Mouse (Mus musculus): ENCODE results near the gene Nr2e1. TPM values are rescaled to one million over a fixed set of nuclear protein-coding genes. Genes with fewer than 3 reads are reported as not detected.

Gene Nr2e1
- total and polyA plus RNA-seq, 3 experiments, result not detected

- H3K27me3 ChIP-seq (ENCODE audit: control insufficient read depth in 1 of 2, insufficient read depth in 2 of 2, low read length in 2 of 2), result peaks cover 3 to 5% of the 10 kb centered on the region in 2 experiments
- TF ChIP-seq GABPA (IDR thresholded peaks at IDR 0.05; ENCODE audit: low read depth, low read length) (no peak), POLR2AphosphoS5 (IDR thresholded peaks at IDR 0.05; ENCODE audit: borderline replicate concordance, low read depth, low read length) (no peak), SMC3 (IDR thresholded peaks at IDR 0.05; ENCODE audit: low read depth, low read length) (no peak), MAX (IDR thresholded peaks at IDR 0.05; ENCODE audit: low read length) (no peak), MAZ (IDR thresholded peaks at IDR 0.05; ENCODE audit: low read depth, low read length) (no peak), CTCF (IDR thresholded peaks at IDR 0.05 in 2 of 3, conservative IDR thresholded peaks at IDR 0.05 in 1 of 3; ENCODE audit: control insufficient read depth in 1 of 3, insufficient read depth in 1 of 3, low read depth in 2 of 3, low read length in 3 of 3, poor library complexity in 1 of 3, severe bottlenecking in 1 of 3) (no peak), POLR2A (IDR thresholded peaks at IDR 0.05; ENCODE audit: control insufficient read depth in 1 of 2, insufficient read depth in 1 of 2, low read depth in 1 of 2, low read length in 2 of 2, poor library complexity in 1 of 2) (no peak), EP300 (IDR thresholded peaks at IDR 0.05; ENCODE audit: low read depth in 1 of 2, low read length in 2 of 2) (no peak), RCOR1 (IDR thresholded peaks at IDR 0.05; ENCODE audit: low read depth, low read length) (no peak), HCFC1 (IDR thresholded peaks at IDR 0.05; ENCODE audit: low read depth, low read length) (no peak), BHLHE40 (IDR thresholded peaks at IDR 0.05; ENCODE audit: borderline replicate concordance, low read depth, low read length) (no peak), RAD21 (IDR thresholded peaks at IDR 0.05; ENCODE audit: low read depth, low read length) (no peak), MAFK (IDR thresholded peaks at IDR 0.05; ENCODE audit: borderline replicate concordance, low read depth, low read length) (no peak), MYC (IDR thresholded peaks at IDR 0.05; ENCODE audit: low read depth, low read length) (no peak), UBTF (IDR thresholded peaks at IDR 0.05; ENCODE audit: borderline replicate concordance, insufficient read depth, low read depth, low read length) (no peak), CHD1 (IDR thresholded peaks at IDR 0.05; ENCODE audit: low read depth, low read length) (no peak)
- H3K9me3 ChIP-seq (replicated peaks; ENCODE audit: insufficient read depth, low read length), result no peaks in the 10 kb centered on the region
- no peaks in the 10 kb centered on the region for H3K79me2 ChIP-seq (ENCODE audit: control insufficient read depth, insufficient read depth, low read length, poor library complexity)
- H3K27ac ChIP-seq (ENCODE audit: control insufficient read depth, low read depth, low read length), result no peak overlapping the region
- no peak overlapping the region for H3K9ac ChIP-seq (ENCODE audit: control insufficient read depth, low read depth, low read length, poor library complexity, severe bottlenecking)
- H3K4me1 ChIP-seq (ENCODE audit: control insufficient read depth in 1 of 2, insufficient read depth in 2 of 2, low read length in 2 of 2), result no peaks in the 10 kb centered on the region
- DNase-seq (ENCODE audit: low read depth, low spot score), result no peak
- no peaks in the 10 kb centered on the region for H3K36me3 ChIP-seq (ENCODE audit: control insufficient read depth in 1 of 2, insufficient read depth in 2 of 2, low read length in 2 of 2)
- no peak overlapping the region for H3K4me3 ChIP-seq (ENCODE audit: control insufficient read depth in 1 of 2, insufficient read depth in 1 of 2, low read depth in 2 of 2, low read length in 2 of 2)
These were observed 10.9 kb downstream of the Nr2e1 start for GRCm38 (mm10) chr10:42572567-42572966.

GRCm38 (mm10) chr10:42562272-42562671, 21.2 kb downstream of the Nr2e1 start:
- no peak overlapping the region for H3K4me3 ChIP-seq (ENCODE audit: control insufficient read depth in 1 of 2, insufficient read depth in 1 of 2, low read depth in 2 of 2, low read length in 2 of 2)

More at GRCm38 (mm10) chr10:42562272-42562671, 21.2 kb downstream of the Nr2e1 start:
- TF ChIP-seq TCF12 (IDR thresholded peaks at IDR 0.05; ENCODE audit: low read depth, low read length) (no peak), TBP (IDR thresholded peaks at IDR 0.05; ENCODE audit: low read depth, low read length) (no peak), POLR2AphosphoS2 (IDR thresholded peaks at IDR 0.05; ENCODE audit: low read length) (no peak), MAZ (IDR thresholded peaks at IDR 0.05; ENCODE audit: low read depth, low read length) (no peak), CHD2 (IDR thresholded peaks at IDR 0.05; ENCODE audit: low read length) (no peak), MYB (IDR thresholded peaks at IDR 0.05; ENCODE audit: low read depth, low read length) (no peak), HCFC1 (IDR thresholded peaks at IDR 0.05; ENCODE audit: low read depth, low read length) (no peak), JUND (IDR thresholded peaks at IDR 0.05; ENCODE audit: low read depth, low read length) (no peak), CHD1 (IDR thresholded peaks at IDR 0.05; ENCODE audit: low read depth, low read length) (no peak), POLR2A (IDR thresholded peaks at IDR 0.05; ENCODE audit: control insufficient read depth in 1 of 2, insufficient read depth in 1 of 2, low read depth in 1 of 2, low read length in 2 of 2, poor library complexity in 1 of 2) (no peak), ELF1 (IDR thresholded peaks at IDR 0.05; ENCODE audit: low read depth, low read length) (no peak), ZNF384 (IDR thresholded peaks at IDR 0.05; ENCODE audit: low read depth, low read length) (no peak), CTCF (IDR thresholded peaks at IDR 0.05 in 2 of 3, conservative IDR thresholded peaks at IDR 0.05 in 1 of 3; ENCODE audit: control insufficient read depth in 1 of 3, insufficient read depth in 1 of 3, low read depth in 2 of 3, low read length in 3 of 3, poor library complexity in 1 of 3, severe bottlenecking in 1 of 3) (no peak), UBTF (IDR thresholded peaks at IDR 0.05; ENCODE audit: borderline replicate concordance, insufficient read depth, low read depth, low read length) (no peak), KAT2A (conservative IDR thresholded peaks at IDR 0.05; ENCODE audit: low read depth, low read length) (no peak), GABPA (IDR thresholded peaks at IDR 0.05; ENCODE audit: low read depth, low read length) (no peak), POLR2AphosphoS5 (IDR thresholded peaks at IDR 0.05; ENCODE audit: borderline replicate concordance, low read depth, low read length) (no peak), SMC3 (IDR thresholded peaks at IDR 0.05; ENCODE audit: low read depth, low read length) (no peak), NRF1 (IDR thresholded peaks at IDR 0.05; ENCODE audit: insufficient read depth, low read depth, low read length, poor library complexity, severe bottlenecking) (no peak)
- Histone ChIP-seq H3K27ac (ENCODE audit: control insufficient read depth, low read depth, low read length) (no peak overlapping the region), H3K27me3 (ENCODE audit: control insufficient read depth in 1 of 2, insufficient read depth in 2 of 2, low read length in 2 of 2) (peaks cover 2 to 7% of the 10 kb centered on the region in 2 experiments), H3K9me3 (replicated peaks; ENCODE audit: insufficient read depth, low read length) (no peaks in the 10 kb centered on the region), H3K36me3 (ENCODE audit: control insufficient read depth in 1 of 2, insufficient read depth in 2 of 2, low read length in 2 of 2) (no peaks in the 10 kb centered on the region), H3K4me1 (ENCODE audit: control insufficient read depth in 1 of 2, insufficient read depth in 2 of 2, low read length in 2 of 2) (no peaks in the 10 kb centered on the region), H3K79me2 (ENCODE audit: control insufficient read depth, insufficient read depth, low read length, poor library complexity) (no peaks in the 10 kb centered on the region), H3K9ac (ENCODE audit: control insufficient read depth, low read depth, low read length, poor library complexity, severe bottlenecking) (no peak overlapping the region)
- DNase-seq (ENCODE audit: low read depth, low spot score), result peak; percentile 26
